Mouse (Mus musculus): Measurements from ENCODE around the gene Phactr3.

Phactr3 gene

GRCm38 (mm10) chr2:178321271-178321670 lies 202.5 kb downstream of the Phactr3 start:
- Histone ChIP-seq H3K4me3 (replicated peaks; ENCODE audit: low read length) (no peak overlapping the region), H3K27me3 (ENCODE audit: insufficient read depth, low read length) (peaks cover 4% of the 10 kb centered on the region; the same call in 1 of the 2 replicates), H3K36me3 (ENCODE audit: insufficient read depth, low read length) (no peaks in the 10 kb centered on the region), H3K9me3 (ENCODE audit: low read length) (no peaks in the 10 kb centered on the region), H3K4me1 (replicated peaks; ENCODE audit: low read depth, low read length) (peaks cover 3% of the 10 kb centered on the region)
- TF ChIP-seq NANOG (IDR thresholded peaks at IDR 0.05; ENCODE audit: borderline replicate concordance, low read length) (no peak), POU5F1 (IDR thresholded peaks at IDR 0.05; ENCODE audit: borderline replicate concordance, low read length) (no peak), CTCF (conservative IDR thresholded peaks at IDR 0.05; ENCODE audit: low read length) (no peak)

GRCm38 (mm10) chr2:178324410-178324809 lies 205.6 kb downstream of the Phactr3 start:
- no peaks in the 10 kb centered on the region for H3K36me3 ChIP-seq (ENCODE audit: insufficient read depth, low read length)
- H3K9me3 ChIP-seq (ENCODE audit: low read length): no peaks in the 10 kb centered on the region
- peaks cover 10% of the 10 kb centered on the region for H3K27me3 ChIP-seq (ENCODE audit: insufficient read depth, low read length)
- peaks cover 13% of the 10 kb centered on the region for H3K4me1 ChIP-seq (replicated peaks; ENCODE audit: low read depth, low read length)
- no peak for TF ChIP-seq NANOG (IDR thresholded peaks at IDR 0.05; ENCODE audit: borderline replicate concordance, low read length)
- no peak for TF ChIP-seq POU5F1 (IDR thresholded peaks at IDR 0.05; ENCODE audit: borderline replicate concordance, low read length)
- no peak for TF ChIP-seq CTCF (conservative IDR thresholded peaks at IDR 0.05; ENCODE audit: low read length)
- H3K4me3 ChIP-seq (replicated peaks; ENCODE audit: low read length): no peak overlapping the region

- peaks cover 13% of the 10 kb centered on the region for H3K4me1 ChIP-seq (replicated peaks; ENCODE audit: low read depth, low read length)
- H3K36me3 ChIP-seq (ENCODE audit: insufficient read depth, low read length): no peaks in the 10 kb centered on the region
- no peaks in the 10 kb centered on the region for H3K9me3 ChIP-seq (ENCODE audit: low read length)
- no peak overlapping the region for H3K4me3 ChIP-seq (replicated peaks; ENCODE audit: low read length)
- H3K27me3 ChIP-seq (ENCODE audit: insufficient read depth, low read length): peaks cover 10% of the 10 kb centered on the region
- TF ChIP-seq NANOG (IDR thresholded peaks at IDR 0.05; ENCODE audit: borderline replicate concordance, low read length) (no peak), CTCF (conservative IDR thresholded peaks at IDR 0.05; ENCODE audit: low read length) (no peak), POU5F1 (IDR thresholded peaks at IDR 0.05; ENCODE audit: borderline replicate concordance, low read length) (no peak)
Observed at GRCm38 (mm10) chr2:178324818-178325217, 206.0 kb downstream of the Phactr3 start.

- Histone ChIP-seq H3K9me3 (ENCODE audit: low read length) (no peaks in the 10 kb centered on the region), H3K36me3 (ENCODE audit: insufficient read depth, low read length) (no peaks in the 10 kb centered on the region), H3K4me3 (replicated peaks; ENCODE audit: low read length) (no peak overlapping the region), H3K27me3 (ENCODE audit: insufficient read depth, low read length) (peaks cover 10% of the 10 kb centered on the region), H3K4me1 (replicated peaks; ENCODE audit: low read depth, low read length) (peaks cover 13% of the 10 kb centered on the region)
- TF ChIP-seq CTCF (conservative IDR thresholded peaks at IDR 0.05; ENCODE audit: low read length) (no peak), POU5F1 (IDR thresholded peaks at IDR 0.05; ENCODE audit: borderline replicate concordance, low read length) (no peak), NANOG (IDR thresholded peaks at IDR 0.05; ENCODE audit: borderline replicate concordance, low read length) (no peak)
Observed at GRCm38 (mm10) chr2:178326067-178326466, 207.3 kb downstream of the Phactr3 start.

GRCm38 (mm10) chr2:178326750-178327465 lies 208.1 kb downstream of the Phactr3 start:
- H3K9me3 ChIP-seq (ENCODE audit: low read length): no peaks in the 10 kb centered on the region
- TF ChIP-seq CTCF (conservative IDR thresholded peaks at IDR 0.05; ENCODE audit: low read length): no peak
- TF ChIP-seq POU5F1 (IDR thresholded peaks at IDR 0.05; ENCODE audit: borderline replicate concordance, low read length): no peak
- no peak for TF ChIP-seq NANOG (IDR thresholded peaks at IDR 0.05; ENCODE audit: borderline replicate concordance, low read length)
- H3K4me1 ChIP-seq (replicated peaks; ENCODE audit: low read depth, low read length): peaks cover 13% of the 10 kb centered on the region
- peaks cover 10% of the 10 kb centered on the region for H3K27me3 ChIP-seq (ENCODE audit: insufficient read depth, low read length)
- H3K36me3 ChIP-seq (ENCODE audit: insufficient read depth, low read length): no peaks in the 10 kb centered on the region
- H3K4me3 ChIP-seq (replicated peaks; ENCODE audit: low read length): no peak overlapping the region

- Histone ChIP-seq H3K27me3 (ENCODE audit: insufficient read depth, low read length) (peaks cover 10% of the 10 kb centered on the region), H3K4me3 (replicated peaks; ENCODE audit: low read length) (peak overlapping the region; percentile 59), H3K4me1 (replicated peaks; ENCODE audit: low read depth, low read length) (peaks cover 13% of the 10 kb centered on the region), H3K36me3 (ENCODE audit: insufficient read depth, low read length) (no peaks in the 10 kb centered on the region), H3K9me3 (ENCODE audit: low read length) (no peaks in the 10 kb centered on the region)
- no peak for TF ChIP-seq CTCF (conservative IDR thresholded peaks at IDR 0.05; ENCODE audit: low read length)
- no peak for TF ChIP-seq NANOG (IDR thresholded peaks at IDR 0.05; ENCODE audit: borderline replicate concordance, low read length)
- no peak for TF ChIP-seq POU5F1 (IDR thresholded peaks at IDR 0.05; ENCODE audit: borderline replicate concordance, low read length)
Observed at GRCm38 (mm10) chr2:178327466-178328040, 208.8 kb downstream of the Phactr3 start.

GRCm38 (mm10) chr2:178329551-178329950 lies 210.8 kb downstream of the Phactr3 start:
- H3K27me3 ChIP-seq (ENCODE audit: insufficient read depth, low read length): peaks cover 10% of the 10 kb centered on the region
- H3K4me1 ChIP-seq (replicated peaks; ENCODE audit: low read depth, low read length): peaks cover 13% of the 10 kb centered on the region
- no peaks in the 10 kb centered on the region for H3K36me3 ChIP-seq (ENCODE audit: insufficient read depth, low read length)
- H3K4me3 ChIP-seq (replicated peaks; ENCODE audit: low read length): no peak overlapping the region
- TF ChIP-seq CTCF (conservative IDR thresholded peaks at IDR 0.05; ENCODE audit: low read length) (no peak), POU5F1 (IDR thresholded peaks at IDR 0.05; ENCODE audit: borderline replicate concordance, low read length) (no peak), NANOG (IDR thresholded peaks at IDR 0.05; ENCODE audit: borderline replicate concordance, low read length) (no peak)
- no peaks in the 10 kb centered on the region for H3K9me3 ChIP-seq (ENCODE audit: low read length)

GRCm38 (mm10) chr2:178329986-178330385 lies 211.2 kb downstream of the Phactr3 start:
- TF ChIP-seq CTCF (conservative IDR thresholded peaks at IDR 0.05; ENCODE audit: low read length) (no peak), NANOG (IDR thresholded peaks at IDR 0.05; ENCODE audit: borderline replicate concordance, low read length) (no peak), POU5F1 (IDR thresholded peaks at IDR 0.05; ENCODE audit: borderline replicate concordance, low read length) (no peak)
- Histone ChIP-seq H3K9me3 (ENCODE audit: low read length) (no peaks in the 10 kb centered on the region), H3K4me1 (replicated peaks; ENCODE audit: low read depth, low read length) (peaks cover 13% of the 10 kb centered on the region), H3K4me3 (replicated peaks; ENCODE audit: low read length) (no peak overlapping the region), H3K36me3 (ENCODE audit: insufficient read depth, low read length) (no peaks in the 10 kb centered on the region), H3K27me3 (ENCODE audit: insufficient read depth, low read length) (peaks cover 7% of the 10 kb centered on the region; the same call in 1 of the 2 replicates)
